Mouse (Mus musculus): Measurements from ENCODE around the gene Golga4. TPM values are rescaled to one million over a fixed set of nuclear protein-coding genes. Genes with fewer than 3 reads are reported as not detected.

Gene Golga4
- polyA plus RNA-seq, 1 experiment: 17.4 TPM

- Histone ChIP-seq H3K4me3 (replicated peaks; ENCODE audit: extremely low read depth, low read depth, low read length) (peak overlapping the region; percentile 49), H3K4me1 (ENCODE audit: control insufficient read depth, insufficient read depth, low read length) (peaks cover 7% of the 10 kb centered on the region)
- TF ChIP-seq POLR2A (IDR thresholded peaks at IDR 0.05; ENCODE audit: borderline replicate concordance, extremely low read depth, low read depth, low read length) (no peak), CTCF (IDR thresholded peaks at IDR 0.05; ENCODE audit: insufficient read depth, low read length) (peak; percentile 36)
- WGBS: 1% methylated on average over 28 of the region's 28 CpGs
- peak; percentile 52 for DNase-seq
Observed at GRCm38 (mm10) chr9:118488138-118488895, 17.8 kb upstream of the Golga4 start.

- DNase-seq: no peak
- TF ChIP-seq POLR2A (IDR thresholded peaks at IDR 0.05; ENCODE audit: borderline replicate concordance, extremely low read depth, low read depth, low read length) (no peak), CTCF (IDR thresholded peaks at IDR 0.05; ENCODE audit: insufficient read depth, low read length) (no peak)
- H3K4me3 ChIP-seq (replicated peaks; ENCODE audit: extremely low read depth, low read depth, low read length): peak overlapping the region; percentile 2
- peaks cover 7% of the 10 kb centered on the region for H3K4me1 ChIP-seq (ENCODE audit: control insufficient read depth, insufficient read depth, low read length)
- WGBS: 2% methylated on average over 20 of the region's 20 CpGs
Observed at GRCm38 (mm10) chr9:118488896-118489578, 17.0 kb upstream of the Golga4 start.

- peak; percentile 64 for DNase-seq
- Histone ChIP-seq H3K4me1 (ENCODE audit: control insufficient read depth, insufficient read depth, low read length) (peaks cover 7% of the 10 kb centered on the region), H3K4me3 (replicated peaks; ENCODE audit: extremely low read depth, low read depth, low read length) (no peak overlapping the region)
- WGBS: under 1% methylated on average over 16 of the region's 16 CpGs
- TF ChIP-seq POLR2A (IDR thresholded peaks at IDR 0.05; ENCODE audit: borderline replicate concordance, extremely low read depth, low read depth, low read length) (no peak), CTCF (IDR thresholded peaks at IDR 0.05; ENCODE audit: insufficient read depth, low read length) (peak; percentile 78)
Observed at GRCm38 (mm10) chr9:118489579-118490019, 16.5 kb upstream of the Golga4 start.

GRCm38 (mm10) chr9:118491195-118491594, 14.9 kb upstream of the Golga4 start:
- TF ChIP-seq POLR2A (IDR thresholded peaks at IDR 0.05; ENCODE audit: borderline replicate concordance, extremely low read depth, low read depth, low read length): no peak
- TF ChIP-seq CTCF (IDR thresholded peaks at IDR 0.05; ENCODE audit: insufficient read depth, low read length): no peak
- no peak for DNase-seq
- H3K4me3 ChIP-seq (replicated peaks; ENCODE audit: extremely low read depth, low read depth, low read length): no peak overlapping the region
- 77% methylated on average over 4 of the region's 4 CpGs for WGBS
- peaks cover 7% of the 10 kb centered on the region for H3K4me1 ChIP-seq (ENCODE audit: control insufficient read depth, insufficient read depth, low read length)

- no peak overlapping the region for H3K4me3 ChIP-seq (replicated peaks; ENCODE audit: extremely low read depth, low read depth, low read length)
- 84% methylated on average over 8 of the region's 8 CpGs for WGBS
- no peak for DNase-seq
Observed at GRCm38 (mm10) chr9:118492932-118493698, 13.0 kb upstream of the Golga4 start.

GRCm38 (mm10) chr9:118494106-118494505, 12.0 kb upstream of the Golga4 start:
- DNase-seq: no peak
- 0 out of 2 replicates have a peak, but pooled peaks cover 2% of the 10 kb centered on the region for H3K4me1 ChIP-seq (ENCODE audit: control insufficient read depth, insufficient read depth, low read length)
- no peak overlapping the region for H3K4me3 ChIP-seq (replicated peaks; ENCODE audit: extremely low read depth, low read depth, low read length)
- TF ChIP-seq CTCF (IDR thresholded peaks at IDR 0.05; ENCODE audit: insufficient read depth, low read length) (no peak), POLR2A (IDR thresholded peaks at IDR 0.05; ENCODE audit: borderline replicate concordance, extremely low read depth, low read depth, low read length) (no peak)
- 89% methylated on average over 5 of the region's 5 CpGs for WGBS

More at GRCm38 (mm10) chr9:118492932-118493698, 13.0 kb upstream of the Golga4 start:
- peaks cover 3% of the 10 kb centered on the region for H3K4me1 ChIP-seq (ENCODE audit: control insufficient read depth, insufficient read depth, low read length)
- TF ChIP-seq CTCF (IDR thresholded peaks at IDR 0.05; ENCODE audit: insufficient read depth, low read length) (no peak), POLR2A (IDR thresholded peaks at IDR 0.05; ENCODE audit: borderline replicate concordance, extremely low read depth, low read depth, low read length) (no peak)

GRCm38 (mm10) chr9:118495933-118496332, 10.1 kb upstream of the Golga4 start:
- no peaks in the 10 kb centered on the region for H3K4me1 ChIP-seq (ENCODE audit: control insufficient read depth, insufficient read depth, low read length)
- 84% methylated on average over 3 of the region's 3 CpGs for WGBS
- TF ChIP-seq POLR2A (IDR thresholded peaks at IDR 0.05; ENCODE audit: borderline replicate concordance, extremely low read depth, low read depth, low read length) (no peak), CTCF (IDR thresholded peaks at IDR 0.05; ENCODE audit: insufficient read depth, low read length) (no peak)

GRCm38 (mm10) chr9:118496952-118497351, 9.1 kb upstream of the Golga4 start:
- TF ChIP-seq POLR2A (IDR thresholded peaks at IDR 0.05; ENCODE audit: borderline replicate concordance, extremely low read depth, low read depth, low read length) (no peak), CTCF (IDR thresholded peaks at IDR 0.05; ENCODE audit: insufficient read depth, low read length) (no peak)
- WGBS: 73% methylated on average over 3 of the region's 3 CpGs
- no peak for DNase-seq
- no peak overlapping the region for H3K4me3 ChIP-seq (replicated peaks; ENCODE audit: extremely low read depth, low read depth, low read length)
- H3K4me1 ChIP-seq (ENCODE audit: control insufficient read depth, insufficient read depth, low read length): no peaks in the 10 kb centered on the region

More at GRCm38 (mm10) chr9:118495933-118496332, 10.1 kb upstream of the Golga4 start:
- no peak for DNase-seq
- H3K4me3 ChIP-seq (replicated peaks; ENCODE audit: extremely low read depth, low read depth, low read length): no peak overlapping the region

- WGBS: 65% methylated on average over 7 of the region's 7 CpGs
- no peak for TF ChIP-seq CTCF (IDR thresholded peaks at IDR 0.05; ENCODE audit: insufficient read depth, low read length)
- TF ChIP-seq POLR2A (IDR thresholded peaks at IDR 0.05; ENCODE audit: borderline replicate concordance, extremely low read depth, low read depth, low read length): no peak
- DNase-seq: no peak
- H3K4me3 ChIP-seq (replicated peaks; ENCODE audit: extremely low read depth, low read depth, low read length): no peak overlapping the region
- H3K4me1 ChIP-seq (ENCODE audit: control insufficient read depth, insufficient read depth, low read length): no peaks in the 10 kb centered on the region
Observed at GRCm38 (mm10) chr9:118498061-118498460, 8.0 kb upstream of the Golga4 start.

Data from lung, adult 2 months (tissue).